Mouse (Mus musculus): ENCODE measurements around the gene Pdzd4.

The Pdzd4 gene

DNA sequence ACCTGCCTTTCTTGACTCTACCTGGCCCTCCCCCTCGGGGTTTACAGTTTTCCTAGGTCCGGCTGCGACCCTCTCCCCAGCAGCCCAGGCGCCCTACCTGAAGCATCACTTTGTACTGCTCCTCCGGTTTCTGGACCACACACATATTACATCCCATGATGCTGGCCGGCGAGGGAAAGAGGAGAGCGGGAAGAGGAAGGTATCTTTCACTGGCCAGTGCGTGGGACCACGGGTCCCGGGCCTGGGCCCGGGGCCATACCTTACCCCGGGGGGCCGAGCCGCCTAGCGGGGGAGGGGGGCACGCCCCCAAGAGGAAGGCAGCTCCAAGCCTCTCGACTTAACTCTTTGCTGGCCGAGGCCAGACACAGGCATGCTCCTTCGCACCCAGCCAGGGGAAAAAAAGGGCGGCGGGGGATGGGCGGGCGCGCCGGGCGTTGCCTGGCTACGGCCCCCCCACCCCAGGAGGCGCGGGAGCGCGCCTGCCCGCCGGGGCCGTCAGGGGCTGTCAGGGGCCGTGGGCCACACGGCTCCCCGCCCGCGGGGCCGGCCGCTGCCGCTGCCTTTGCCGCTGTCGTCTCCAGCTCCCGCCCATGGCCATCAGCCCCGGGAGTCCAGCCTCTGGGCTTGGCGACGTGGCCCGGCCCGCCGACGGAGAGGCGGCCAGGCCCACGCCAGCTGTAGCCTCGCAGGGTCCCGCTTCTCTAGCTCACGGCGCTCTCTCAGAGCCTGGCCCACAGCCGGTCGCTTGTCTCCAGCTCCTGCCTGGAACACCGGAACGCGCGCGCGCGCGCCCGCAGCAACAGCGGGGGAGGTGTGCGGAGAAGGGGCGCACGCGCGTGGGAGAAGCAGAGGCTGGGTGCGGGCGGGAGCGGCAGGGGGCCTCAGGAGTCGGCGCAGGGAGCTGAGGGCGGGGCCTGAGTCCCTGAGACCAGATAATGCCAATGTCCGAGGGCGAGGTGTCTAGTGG is at the start of gene Pdzd4:
Gene Pdzd4, minus strand, starts transcription at position 785 of the 967 bp plus-strand sequence.
- peak; percentile 84 for DNase-seq

DNA sequence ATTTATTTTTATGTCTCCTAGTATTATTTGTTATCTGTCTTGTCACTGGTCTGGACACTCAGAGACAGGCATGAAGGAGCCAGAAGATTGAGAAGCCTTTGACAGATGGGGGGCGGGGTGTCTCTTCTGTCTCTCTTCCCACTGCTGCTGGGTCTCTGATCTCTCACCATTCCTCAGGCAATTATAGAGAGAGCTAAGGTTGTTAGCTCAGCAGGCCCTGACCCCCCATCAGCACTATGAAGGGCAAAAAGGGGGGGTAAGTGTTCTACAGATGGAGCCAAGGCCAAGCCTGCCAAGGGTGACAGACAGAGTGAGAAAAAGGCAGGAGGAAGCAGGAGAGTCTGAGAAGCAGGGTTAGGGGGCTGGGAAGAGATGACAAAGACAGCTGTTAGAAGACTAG is 47.2 kb upstream of the Pdzd4 start:
- peak; percentile 32 for DNase-seq

DNA sequence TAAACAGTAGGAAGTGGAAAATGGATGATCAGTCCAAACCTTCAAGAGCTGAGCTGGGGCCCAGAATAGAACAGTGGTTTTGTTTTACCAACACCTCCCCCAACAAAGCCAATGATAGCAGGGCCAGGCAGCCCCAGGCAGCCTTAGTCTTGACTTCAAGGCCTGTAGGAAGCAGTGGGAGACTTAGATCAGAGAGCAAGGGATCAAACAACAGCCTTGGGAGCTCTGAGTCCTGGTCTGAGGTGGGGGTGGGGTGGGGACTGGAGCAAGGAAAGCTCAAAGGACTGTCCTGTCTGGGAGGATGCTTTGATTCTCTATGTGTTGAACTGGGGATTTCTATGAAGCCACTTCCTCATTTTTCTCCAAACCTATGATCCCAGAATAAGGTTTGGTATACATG is 46.7 kb upstream of the Pdzd4 start:
- no peak for DNase-seq

DNA sequence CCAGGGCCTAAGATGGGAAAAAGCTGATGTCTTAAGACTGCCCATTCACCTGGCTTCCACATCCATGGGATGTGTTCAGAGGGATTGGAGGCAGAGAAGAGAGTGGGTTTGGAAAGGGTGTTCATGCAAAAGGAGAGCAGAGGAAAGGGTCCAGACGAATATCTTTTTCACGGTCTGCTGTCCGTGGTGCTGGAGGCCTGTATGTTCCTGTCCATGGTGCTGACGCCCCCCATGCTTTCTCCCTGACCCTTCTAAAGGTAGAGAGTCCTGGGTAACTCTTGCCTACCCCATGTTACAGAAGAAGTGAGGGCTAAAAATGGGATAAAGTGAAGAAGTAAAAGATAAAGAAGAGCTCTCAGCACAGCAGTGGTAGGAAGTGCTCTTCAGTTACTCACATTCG is 44.6 kb upstream of the Pdzd4 start:
- no peak for DNase-seq

DNA sequence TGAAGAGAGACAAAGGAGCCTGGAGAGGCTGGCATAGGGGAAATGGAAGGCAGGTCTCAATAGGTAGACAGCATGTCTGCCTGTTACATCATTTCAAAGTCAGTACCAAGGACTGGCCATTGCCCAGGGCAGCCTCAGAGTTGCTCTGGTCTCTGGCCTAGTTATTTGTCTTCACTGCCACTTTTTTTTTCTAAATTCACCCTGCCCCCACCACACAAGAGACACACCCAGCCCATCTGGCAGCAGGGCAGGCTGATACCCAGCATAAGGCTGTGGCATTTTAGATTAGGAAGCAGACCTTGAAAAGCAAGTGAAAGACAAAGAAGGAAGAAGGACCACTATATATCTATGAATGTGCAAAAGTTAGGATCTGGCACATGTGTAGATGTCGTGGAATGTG is 43.1 kb upstream of the Pdzd4 start:
- DNase-seq = no peak

DNA sequence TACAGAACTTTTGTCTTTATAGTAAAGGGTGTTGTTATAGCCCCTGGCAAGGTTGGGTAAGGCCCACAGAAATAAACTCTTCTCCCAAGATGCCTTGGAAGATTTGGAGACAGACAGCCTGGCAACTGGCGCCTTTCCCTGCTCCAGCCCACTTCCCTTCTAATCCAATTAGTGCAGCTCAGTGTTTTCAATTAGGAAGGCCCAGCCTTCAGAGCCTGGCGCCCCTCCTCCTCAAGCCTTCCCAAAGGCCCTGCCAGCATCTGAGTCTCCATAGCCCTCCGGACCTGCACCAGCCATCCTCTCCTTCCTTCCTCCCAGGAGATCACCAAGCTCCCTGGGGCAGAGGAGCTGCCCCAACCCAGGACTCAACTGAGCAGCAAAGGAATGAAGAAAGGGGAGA is 42.5 kb upstream of the Pdzd4 start:
- no peak for DNase-seq

DNA sequence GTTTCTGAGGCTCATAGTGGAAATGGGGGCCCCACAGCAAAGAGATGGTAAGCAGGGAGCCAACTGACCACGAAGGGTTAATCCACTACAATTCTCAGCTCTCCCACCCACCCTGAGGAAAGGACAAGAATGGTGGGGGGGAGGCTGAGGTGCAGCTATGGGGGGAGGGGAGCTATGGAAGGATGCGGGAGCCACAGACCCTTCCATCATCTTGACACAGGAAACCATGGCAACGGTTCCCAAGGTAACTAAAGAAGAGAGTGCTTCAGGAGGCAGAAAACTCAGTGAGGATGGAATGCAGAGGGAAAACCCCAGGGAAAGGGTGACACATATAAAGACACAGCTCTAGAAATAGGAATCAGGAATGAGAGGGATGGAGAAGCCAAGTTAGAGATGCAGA is 39.9 kb upstream of the Pdzd4 start:
- no peak for DNase-seq

DNA sequence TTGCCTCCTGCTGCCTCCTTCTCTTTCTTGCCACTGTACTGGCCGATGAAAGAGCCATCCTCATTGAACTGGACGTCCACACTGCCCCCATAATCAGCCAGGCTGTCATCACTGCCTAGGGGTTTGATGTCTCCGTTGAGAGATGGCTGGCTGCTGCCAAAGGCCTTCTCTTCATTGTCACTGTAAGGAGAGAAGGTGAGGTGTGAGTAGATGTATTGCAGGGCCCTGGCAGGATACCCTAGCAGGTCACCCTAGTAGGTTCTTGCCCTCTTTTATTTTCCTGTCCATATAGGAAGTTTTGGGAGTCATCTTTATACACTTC is 30.3 kb upstream of the Pdzd4 start:
- no peak for DNase-seq

DNA sequence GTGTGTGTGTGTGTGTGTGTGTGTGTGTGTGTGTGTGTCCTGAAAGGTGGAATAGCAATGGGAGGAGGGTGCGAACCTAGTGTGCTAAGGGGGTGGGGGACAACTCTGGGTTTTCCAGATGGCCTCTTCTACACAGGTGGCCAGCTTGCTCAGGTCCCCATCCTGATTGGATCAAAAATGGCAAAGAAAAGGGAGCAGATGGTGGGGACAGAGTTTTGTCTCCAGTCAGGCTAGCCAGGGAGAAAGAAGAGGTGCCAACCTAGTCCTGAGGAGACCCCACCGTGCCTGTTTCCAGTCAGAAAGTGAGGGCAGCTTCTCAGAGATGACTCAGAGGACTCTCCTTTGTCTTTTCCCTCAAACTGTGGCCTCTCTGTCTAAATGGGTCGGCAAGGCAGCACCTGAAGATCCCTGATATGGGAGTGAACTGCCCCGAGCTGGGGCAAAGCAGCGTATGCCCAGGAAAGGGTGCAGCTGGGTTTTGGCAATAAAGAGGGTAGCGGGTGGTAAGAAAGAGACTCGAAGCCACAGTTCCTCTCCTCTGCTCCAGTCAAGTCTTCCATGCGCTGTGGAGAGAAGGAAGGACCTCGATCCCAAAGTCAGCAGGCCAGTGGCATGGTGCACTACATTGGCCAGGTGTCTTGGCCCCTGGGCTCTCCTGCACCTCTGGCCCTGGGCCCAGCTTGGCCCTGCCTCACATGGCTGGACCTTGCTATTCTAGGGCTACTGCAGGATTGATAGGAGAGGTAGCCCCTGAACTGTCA is 29.7 kb upstream of the Pdzd4 start:
- DNase-seq = peak; percentile 76

DNA sequence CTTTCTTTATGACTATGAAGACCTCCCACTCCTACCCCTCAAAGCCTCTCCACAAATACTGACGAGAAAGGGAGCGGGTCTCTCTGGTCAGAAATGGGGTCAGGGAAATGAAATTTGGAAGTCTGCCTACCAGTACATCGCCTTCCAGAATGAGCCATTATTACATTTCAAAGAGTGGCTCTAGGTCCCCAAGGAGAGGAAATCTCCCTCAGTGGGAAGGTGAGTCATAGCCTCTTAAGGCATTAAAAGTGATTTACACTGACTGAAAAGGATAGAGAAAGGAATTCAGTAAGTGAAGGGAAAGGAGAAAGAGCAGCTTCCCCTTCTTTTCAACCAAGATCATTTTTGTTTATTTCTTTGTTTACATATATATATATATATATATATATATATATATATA is 11.9 kb upstream of the Pdzd4 start:
- no peak for DNase-seq

DNA sequence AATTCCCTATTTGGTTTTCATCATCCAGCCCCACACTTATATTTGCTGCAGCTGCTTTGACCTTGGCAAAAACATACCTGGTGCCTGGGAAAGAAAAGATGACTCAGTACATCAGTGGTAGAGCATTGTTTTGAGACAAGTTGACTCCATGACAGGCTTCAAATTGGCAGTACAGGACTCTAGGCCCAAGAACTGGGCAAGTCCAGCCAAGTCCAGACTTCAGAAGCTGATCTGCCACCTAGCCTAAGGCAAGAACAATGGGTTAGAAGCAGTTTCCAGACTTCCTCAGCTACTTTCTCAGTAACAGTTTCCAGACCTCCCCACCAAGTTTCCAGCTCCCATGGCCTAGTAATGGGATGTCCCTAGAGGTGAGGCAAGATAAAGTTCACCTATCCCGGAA is 11.0 kb upstream of the Pdzd4 start:
- no peak for DNase-seq

DNA sequence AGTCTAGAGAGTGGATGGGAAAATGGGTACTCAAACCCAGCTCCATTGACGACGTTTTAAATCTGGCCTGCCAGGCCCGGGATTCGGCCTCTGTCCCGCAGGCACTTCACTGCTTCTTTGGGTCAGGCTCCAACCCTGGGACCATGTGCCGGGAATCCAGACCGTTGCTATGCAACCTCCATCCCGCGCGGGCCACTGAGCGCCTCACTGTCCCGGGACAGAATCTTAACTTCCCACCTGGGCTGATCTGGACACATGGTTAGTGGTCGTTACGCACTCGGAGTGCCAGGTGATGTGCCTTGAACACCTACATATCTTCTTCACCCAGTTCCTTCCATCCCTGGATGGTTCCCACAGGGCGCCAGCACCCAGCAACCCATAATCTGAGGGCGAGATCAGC is 1.0 kb downstream of the Pdzd4 start:
- DNase-seq = peak; percentile 30

DNA sequence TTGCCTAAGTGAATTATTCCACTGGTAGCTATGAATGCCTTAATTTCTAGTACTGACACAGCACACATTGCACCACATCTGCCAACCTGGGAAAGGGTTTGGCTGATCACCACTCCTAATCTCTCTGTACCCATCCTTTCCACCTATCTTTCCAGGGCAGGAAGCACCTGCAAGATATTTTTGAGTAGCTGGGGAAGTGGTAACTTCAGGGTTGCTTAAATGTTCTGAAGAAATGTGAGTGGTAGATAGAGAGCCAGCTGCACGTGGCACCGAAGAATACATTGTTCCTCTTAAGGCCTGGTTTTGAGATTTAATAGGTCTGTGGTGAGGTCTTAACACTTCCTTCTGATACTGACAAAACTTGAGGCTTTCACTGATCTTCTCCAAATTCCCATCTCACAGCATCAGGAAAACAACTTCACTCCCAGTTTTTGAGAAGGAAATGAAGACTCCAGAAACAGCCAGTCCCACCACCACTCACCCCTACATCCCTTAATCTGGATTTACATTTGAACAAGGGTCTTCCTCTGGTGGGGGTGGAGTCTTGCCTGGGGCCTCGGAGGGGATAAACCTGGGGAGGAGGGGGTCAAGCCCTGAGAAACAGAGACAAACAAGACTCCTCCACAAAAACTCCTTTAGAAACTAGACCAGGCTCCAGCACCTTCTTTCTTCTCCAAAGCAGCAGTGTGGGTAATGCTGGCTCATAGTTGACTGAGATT is 8.0 kb downstream of the Pdzd4 start:
- DNase-seq = no peak

DNA sequence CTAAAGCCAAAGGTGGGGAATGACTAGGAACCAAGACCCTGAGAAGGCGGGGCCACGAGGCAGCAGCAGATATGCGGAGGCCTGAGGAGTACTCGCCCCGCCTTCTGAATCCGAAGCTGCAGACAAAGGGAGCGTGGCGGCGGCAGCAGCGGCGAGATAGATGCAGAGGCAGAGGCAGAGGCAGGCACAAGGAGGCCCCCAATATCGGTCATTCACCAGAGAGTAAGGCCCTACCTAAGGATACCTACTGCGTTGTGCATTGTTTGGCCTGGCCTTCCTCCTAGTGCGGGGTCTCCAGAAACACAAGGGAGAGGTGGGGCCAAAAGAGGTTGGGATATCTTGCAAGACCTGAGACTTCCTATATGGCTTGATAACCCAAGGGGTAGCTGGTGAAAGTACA is 9.7 kb downstream of the Pdzd4 start:
- no peak for DNase-seq

DNA sequence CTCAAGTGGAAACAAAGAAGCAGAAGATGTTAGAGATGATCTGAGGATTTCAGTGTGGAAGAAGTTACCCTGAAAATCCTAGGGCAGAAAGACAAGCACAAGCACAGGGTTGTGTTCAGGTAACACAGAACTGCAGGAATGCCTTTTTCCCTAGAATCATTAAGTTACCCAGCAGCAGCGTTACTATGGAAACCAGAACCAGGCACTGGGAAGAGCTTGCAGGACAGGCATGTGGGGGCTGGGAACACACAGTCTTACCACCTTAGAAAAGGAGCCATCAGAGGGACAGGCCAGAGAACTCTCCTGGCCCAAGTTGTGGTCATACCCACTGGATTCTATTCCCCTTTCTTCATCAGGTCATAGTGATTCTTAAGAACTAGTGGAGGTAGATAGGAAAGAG is 19.0 kb downstream of the Pdzd4 start:
- DNase-seq = no peak

DNA sequence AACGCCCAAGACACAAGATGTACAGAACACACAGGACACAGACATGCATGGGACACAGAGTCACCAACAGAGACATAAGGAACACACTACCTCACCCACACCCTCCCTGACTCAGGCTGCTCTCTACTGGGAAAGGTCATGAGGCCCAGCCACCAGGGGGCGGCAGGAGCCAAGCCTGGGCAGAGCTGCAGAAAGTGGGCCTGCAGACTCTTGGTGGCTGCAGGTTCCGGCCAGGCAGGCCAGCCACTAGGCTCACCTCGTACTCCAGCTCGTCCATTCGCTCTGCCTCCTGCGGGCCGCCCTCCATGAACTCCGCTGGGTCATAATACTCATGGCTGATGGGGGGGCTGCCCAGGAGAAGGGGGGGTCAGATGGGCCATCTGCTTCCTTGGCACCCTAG is 26.3 kb downstream of the Pdzd4 start:
- DNase-seq = peak; percentile 87

DNA sequence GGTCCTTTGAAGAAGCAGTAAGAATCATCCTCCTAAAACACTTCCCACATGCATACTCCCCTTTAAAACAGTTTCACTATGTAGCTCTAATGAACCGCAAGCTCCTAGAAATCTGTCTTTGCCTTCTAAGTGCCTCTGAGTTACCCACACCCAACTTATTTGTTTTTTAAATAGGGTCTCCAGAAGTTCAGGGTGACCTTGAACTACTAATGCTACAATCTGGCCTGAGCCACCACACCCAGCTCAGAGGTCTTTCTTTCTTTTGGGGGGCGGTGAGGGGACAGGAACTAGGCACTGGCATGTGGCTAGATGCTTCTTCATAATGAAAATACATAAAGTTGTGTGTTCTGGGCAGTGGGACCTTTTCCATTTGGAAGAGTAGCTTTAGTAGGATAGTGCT is 27.3 kb downstream of the Pdzd4 start:
- DNase-seq = no peak

DNA sequence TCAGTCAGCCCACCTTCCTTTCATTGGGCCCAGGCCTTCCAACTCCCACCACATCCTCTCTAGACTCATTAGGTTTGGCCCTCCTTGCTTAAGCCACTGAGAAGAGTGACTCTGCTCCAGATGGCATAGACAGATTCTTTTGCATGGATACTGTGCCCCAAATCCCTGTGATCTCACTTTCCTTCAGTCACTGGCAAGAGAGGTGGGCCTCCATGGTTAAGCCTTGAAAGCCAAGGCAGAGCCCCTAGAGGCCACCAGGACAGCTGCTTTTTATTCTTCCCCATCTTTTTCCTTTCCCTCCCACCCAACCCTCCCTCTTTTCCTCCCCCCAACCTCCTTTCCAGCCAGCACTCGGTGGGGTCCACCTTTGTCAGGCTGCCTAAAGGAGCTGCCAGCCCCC is 31.3 kb downstream of the Pdzd4 start:
- no peak for DNase-seq

DNA sequence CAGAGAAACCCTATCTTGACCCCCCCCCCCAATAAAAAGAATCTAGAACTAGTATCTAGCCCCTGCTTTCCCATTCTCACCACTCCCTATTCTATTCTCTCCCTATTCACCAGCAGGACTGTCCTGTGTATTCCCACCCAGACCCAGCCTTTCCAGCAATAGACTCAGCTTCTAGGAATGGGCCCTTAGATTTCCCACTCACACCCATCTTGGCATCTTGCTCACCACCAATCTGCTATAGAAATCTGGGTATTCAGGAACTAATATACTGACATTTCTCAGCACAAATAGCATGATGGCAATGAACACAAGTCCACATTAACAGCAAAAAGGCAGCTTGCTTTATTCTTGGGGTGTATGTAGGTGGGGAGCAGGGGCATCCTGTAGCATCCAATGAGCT is 31.7 kb downstream of the Pdzd4 start:
- no peak for DNase-seq

DNA sequence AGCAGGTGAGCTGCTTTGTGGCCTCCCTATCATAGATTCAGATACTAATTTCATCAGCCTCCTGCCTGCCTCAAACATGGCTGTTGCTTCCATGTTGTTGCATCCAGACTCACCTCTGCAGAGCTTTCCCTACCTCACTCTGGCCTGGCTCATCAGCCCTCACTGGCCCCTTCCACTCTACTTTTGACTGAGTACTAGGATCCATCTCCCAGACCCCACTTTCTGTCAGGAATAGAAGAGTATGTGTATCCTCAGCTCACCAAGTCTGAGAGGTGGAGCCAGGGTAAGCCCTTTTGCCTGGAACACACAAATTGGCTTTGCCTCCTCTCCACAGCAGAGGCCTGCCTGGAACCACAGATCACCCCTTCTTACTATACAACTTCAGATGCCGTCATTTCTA is 36.3 kb downstream of the Pdzd4 start:
- no peak for DNase-seq

DNA sequence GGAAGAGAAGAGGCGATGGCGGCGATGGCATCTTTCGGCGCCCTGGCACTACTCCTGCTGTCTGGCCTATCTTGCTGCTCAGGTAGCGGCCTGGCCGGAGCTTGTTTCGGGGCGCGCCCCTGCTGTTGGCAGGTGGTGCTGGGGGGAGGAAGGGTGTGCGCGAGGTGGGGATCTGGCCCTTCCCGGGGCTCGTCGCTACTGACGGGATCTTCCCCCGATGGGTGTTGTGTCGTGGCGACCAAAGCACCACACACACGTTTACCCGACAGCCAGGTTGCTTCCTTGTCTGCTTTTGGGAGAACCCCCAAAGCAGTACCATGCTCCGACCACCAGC is 37.6 kb downstream of the Pdzd4 start:
- DNase-seq = no peak

DNA sequence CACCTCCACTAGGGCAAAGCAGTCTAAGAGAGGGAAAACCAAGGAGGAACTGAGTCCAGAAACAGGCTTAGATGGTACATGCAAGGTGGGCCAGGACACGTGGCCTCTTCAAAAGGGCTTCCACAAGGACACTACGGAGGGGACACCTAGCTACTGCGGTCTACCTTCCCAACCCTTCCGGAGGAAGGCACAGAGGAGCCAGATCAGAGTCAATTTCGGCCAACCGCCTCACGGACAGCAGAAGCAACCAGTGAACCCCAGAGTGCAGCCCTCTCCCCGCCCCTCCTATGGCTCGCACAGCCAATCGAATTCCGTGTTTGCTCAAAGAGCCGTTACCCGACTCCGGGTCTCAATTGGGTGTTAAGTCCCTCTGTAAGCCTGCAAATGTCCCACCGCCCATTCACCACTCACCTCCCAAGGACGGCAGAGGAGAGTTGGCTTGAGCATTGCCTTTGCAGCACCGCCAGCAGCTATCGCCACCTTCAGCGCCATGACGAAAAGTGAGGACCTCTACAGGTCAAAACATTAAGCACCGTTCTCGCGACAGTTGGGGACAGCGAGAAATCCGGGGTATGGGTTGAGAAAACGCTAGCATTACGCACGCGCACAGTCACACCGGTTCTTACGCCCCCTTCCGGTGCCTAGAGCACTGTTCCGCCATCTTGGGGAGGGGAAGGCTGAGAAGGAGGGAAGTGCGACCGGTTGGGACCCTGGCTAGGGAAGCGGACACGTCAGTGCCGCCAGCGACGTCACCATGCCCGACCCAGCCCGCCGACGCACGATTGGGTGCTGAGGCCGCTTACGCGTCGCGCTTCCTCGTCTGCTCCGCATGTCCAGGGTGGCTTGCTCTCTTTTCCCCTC is 38.2 kb downstream of the Pdzd4 start, which contains the start of the genes Idh3g and Ssr4:
Gene Idh3g, minus strand, starts transcription at position 534 of the 861 bp plus-strand sequence.
Gene Ssr4, plus strand, starts transcription at position 665 of the 861 bp plus-strand sequence.
- DNase-seq = peak; percentile 96

DNA sequence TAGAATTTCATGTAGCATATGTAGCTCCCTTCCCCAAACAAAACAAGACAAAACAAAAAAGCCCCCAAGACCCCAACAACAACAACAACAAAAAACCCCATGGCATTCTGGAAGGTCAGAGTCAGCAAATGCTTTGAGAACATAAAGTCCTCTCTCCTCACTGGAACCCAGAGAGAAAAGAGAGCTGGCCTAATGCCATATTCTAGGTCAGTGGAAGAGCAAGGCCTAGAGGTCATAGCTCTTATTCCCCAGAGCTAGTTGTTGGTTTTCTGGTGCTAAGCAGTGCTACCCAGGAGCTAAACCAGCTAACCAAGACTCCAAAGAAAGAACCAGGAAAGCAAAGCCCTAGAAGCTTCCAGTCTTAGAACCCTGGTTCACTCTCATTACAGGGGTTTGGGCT is 39.1 kb downstream of the Pdzd4 start:
- no peak for DNase-seq

Measured in cerebellum, adult 11-12 months (tissue).